Mouse (Mus musculus) v-Abl transformed pro-B cells (cell line): ENCODE results near the gene Dnhd1.

ENCODE experiments used
- in situ Hi-C, 2 experiments: fragments of 400-800 bp; cut with MboI; formaldehyde crosslinking; loops; one replicate each; pipeline ENCODE4 v1.15.1; 2025; ENCODE audit not compliant: unreplicated experiment in 2 of 2

Dnhd1 gene

GRCm38 (mm10) chr7:105764331-105764730, 113.7 kb downstream of the Dnhd1 start:
- in situ Hi-C loops = no loop called here

- in situ Hi-C loops = no loop called here
Measured at GRCm38 (mm10) chr7:105767729-105768165, 117.1 kb downstream of the Dnhd1 start.

- in situ Hi-C loops = no loop called here
Measured at GRCm38 (mm10) chr7:105769959-105770358, 119.3 kb downstream of the Dnhd1 start.
